Mouse (Mus musculus) CD4-positive, CD25-positive, alpha-beta regulatory T cell, adult 4 months (primary cell): ENCODE results near the gene Adamts17. TPM values are rescaled to one million over a fixed set of nuclear protein-coding genes. Genes with fewer than 3 reads are reported as not detected.
A peak's percentile ranks its signal among the peaks of the same experiment; 100 is the strongest.

ENCODE experiments used
- ATAC-seq: one replicate; pipeline ENCODE4 v1.8.0; 2017
- polyA plus RNA-seq, 2 experiments: library from polyadenylated mRNA; unstranded; fragments of 100-300 nt; shearing (Covaris generic); gene quantifications; one replicate each; pipeline ENCODE4 v1.2.1; 2017

Gene Adamts17
- under 1 TPM; 0.43 to 0.54 TPM for polyA plus RNA-seq

DNA sequence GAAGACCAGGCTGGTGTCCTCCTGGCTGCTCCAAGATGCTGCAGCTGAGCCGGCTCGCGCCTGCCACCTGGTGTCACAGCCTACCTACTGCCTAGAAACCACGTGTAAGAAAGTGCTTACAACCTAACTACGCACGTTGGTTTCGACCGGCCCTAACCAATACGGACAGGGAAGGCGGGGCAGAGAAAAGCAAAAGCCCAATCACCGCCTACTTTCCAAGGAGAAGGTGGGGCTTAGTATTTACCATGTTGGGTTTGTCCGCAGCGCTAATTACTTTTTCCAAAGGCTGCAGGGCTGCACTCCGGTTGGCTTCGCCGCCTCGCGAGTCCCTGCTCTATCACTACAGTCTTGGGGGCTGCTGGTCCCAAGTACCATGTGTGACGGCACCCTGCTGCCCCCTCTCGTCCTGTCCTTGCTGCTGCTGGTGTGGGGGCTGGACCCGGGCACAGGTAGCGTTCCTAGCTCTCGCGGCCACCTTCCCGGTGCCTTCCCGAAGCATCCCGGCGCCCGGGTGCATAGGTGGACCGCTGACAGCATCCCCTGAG lies at the start of gene Adamts17:
TSS of gene Adamts17 (plus strand) at position 273 of the 545 bp plus-strand sequence.
- peak; percentile 98 for ATAC-seq

- ATAC-seq = no peak
Measured at GRCm38 (mm10) chr7:66789860-66790748, 49.4 kb upstream of the Adamts17 start.

GRCm38 (mm10) chr7:66791022-66791421 lies 48.5 kb upstream of the Adamts17 start:
- ATAC-seq = no peak

- ATAC-seq = no peak
Measured at GRCm38 (mm10) chr7:66796909-66797308, 42.6 kb upstream of the Adamts17 start.

DNA sequence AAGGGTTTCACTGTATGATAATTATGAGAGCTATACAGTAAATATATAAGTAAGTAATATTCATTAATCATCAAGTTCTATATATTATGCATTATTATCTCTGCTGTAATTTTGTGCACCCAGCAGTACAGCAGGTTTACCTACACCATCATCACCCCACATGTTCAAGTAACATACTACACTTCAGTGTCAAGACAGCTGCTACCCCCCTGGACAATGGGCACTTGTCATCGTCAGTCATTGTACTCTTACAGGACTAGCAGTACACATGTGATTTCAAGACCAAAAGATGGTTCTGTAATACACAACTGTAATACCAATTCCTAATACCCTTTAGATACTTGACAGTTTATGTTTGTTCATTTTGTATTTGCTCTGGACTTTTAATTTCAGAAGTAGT lies 42.2 kb upstream of the Adamts17 start:
- no peak for ATAC-seq

GRCm38 (mm10) chr7:66798826-66799225 lies 40.7 kb upstream of the Adamts17 start:
- no peak for ATAC-seq

DNA sequence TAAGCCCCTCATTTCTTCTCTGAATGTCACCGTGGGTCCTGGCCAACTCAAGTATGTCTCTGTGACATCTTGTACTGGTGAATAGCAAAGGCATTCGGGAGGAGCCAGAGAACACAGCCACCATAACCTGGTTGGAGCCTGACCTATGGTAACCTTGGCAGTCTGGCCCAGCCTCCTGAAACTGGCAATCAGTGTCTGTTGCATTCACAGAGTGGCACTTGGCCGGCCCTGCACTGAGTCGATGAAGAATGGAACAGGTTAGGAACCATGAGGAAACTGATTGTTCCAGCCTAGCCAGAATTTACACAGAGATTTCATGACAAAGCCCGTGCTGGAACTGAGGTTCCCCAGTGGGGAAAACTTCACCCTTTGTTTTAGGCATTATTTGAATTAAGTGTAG lies 38.8 kb upstream of the Adamts17 start:
- no peak for ATAC-seq

DNA sequence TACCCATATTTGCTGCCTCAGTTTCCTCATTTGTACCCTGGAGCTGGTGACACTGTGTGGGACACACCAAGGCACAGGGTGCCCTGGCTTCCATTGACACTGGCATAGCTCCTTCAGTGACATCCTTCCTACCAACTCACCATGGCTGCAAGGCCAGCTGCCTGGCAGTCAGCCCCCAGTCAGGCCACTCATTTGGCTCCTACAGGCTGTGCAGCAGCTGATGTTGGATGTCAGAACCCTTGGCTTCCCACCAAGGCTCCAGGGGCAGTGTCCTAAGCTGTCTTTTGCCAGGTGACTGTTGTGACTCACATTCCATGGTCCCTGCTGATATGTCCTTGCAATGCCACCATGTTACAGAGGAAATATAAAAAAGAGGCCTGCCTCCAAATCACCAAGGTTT lies 37.8 kb upstream of the Adamts17 start:
- no peak for ATAC-seq

- ATAC-seq = no peak
Measured at GRCm38 (mm10) chr7:66803798-66804197, 35.7 kb upstream of the Adamts17 start.

DNA sequence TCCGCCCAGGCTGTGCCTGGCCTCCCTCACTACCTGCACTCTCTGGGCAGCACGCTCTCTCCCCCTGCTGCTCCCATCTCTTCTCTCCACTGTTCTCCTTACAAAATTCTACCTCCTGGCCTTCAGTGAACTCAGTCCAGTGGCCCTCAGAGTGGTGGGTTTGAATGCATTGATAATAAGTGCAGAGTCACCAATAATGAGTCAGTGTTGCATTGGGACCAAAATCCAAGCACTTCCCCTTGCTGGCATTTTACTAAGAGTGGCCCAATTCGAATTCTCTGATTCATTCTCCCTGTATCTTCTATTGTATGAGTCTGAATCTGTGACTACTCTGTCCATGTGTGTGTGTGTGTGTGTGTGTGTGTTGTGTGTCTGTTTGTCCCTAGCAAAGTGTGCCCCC lies 32.7 kb upstream of the Adamts17 start:
- ATAC-seq = no peak

DNA sequence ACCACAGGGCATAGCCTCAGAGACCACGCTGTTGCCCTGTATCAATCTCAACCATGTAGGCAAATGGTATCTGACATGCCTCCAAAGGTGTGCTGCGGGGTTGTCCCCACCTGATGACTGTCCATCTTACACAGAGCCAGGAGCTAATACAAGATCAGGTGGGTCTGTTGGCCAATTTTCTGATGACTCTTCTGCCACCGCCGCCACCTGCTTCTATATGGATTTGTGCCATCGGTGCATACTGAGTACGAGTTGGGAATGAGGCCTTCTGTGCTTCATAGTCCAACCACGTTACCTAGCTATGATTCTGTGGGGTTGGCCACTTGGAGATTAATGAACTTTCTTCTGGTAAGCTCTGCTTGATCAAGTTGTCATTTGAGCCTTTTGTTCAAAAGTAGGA lies 29.1 kb upstream of the Adamts17 start:
- no peak for ATAC-seq

- no peak for ATAC-seq
Measured at GRCm38 (mm10) chr7:66811294-66811693, 28.2 kb upstream of the Adamts17 start.

DNA sequence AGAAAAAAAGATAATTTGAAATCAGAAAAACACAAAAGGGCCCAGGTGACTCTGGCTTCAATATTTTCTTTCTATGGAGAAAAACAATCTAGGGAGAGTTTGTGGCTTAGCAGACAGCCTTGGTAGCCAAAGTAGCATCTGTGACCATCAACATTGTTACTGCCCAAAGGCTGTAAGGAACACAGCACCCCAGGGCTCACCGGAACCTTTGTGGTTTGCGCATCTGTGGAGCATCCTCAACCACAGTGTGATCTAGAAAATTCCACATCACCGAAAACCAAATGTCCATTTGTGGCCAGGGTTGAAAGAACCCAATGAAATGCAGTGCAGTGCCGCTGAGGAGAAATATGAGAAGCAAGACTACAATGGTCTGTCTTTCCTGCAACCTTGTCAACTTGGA lies 27.2 kb upstream of the Adamts17 start:
- no peak for ATAC-seq

GRCm38 (mm10) chr7:66812737-66813136 lies 26.8 kb upstream of the Adamts17 start:
- no peak for ATAC-seq

- no peak for ATAC-seq
Measured at GRCm38 (mm10) chr7:66813172-66813571, 26.4 kb upstream of the Adamts17 start.

- ATAC-seq = no peak
Measured at GRCm38 (mm10) chr7:66815526-66815925, 24.0 kb upstream of the Adamts17 start.

GRCm38 (mm10) chr7:66820034-66820433 lies 19.5 kb upstream of the Adamts17 start:
- ATAC-seq = no peak

DNA sequence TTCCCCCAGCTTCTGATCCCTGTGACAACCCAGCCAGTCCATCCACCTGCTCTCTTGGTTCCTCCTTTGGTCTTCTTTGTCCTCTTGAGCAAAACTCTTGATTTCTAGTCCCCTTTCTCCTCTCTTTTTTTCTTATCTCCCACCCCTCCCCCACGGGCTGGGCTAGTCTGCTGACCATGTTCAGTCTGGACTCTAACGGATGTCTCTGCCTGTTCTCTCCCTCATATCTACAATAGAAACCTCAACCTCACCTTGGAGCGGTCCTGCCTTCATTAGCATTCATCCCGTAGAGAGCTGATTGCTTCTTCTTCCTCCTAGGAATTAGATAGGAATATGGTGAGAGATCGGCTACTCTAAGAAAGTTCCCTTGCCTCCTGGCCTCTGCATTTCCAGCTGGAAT lies 8.7 kb upstream of the Adamts17 start:
- ATAC-seq = no peak

DNA sequence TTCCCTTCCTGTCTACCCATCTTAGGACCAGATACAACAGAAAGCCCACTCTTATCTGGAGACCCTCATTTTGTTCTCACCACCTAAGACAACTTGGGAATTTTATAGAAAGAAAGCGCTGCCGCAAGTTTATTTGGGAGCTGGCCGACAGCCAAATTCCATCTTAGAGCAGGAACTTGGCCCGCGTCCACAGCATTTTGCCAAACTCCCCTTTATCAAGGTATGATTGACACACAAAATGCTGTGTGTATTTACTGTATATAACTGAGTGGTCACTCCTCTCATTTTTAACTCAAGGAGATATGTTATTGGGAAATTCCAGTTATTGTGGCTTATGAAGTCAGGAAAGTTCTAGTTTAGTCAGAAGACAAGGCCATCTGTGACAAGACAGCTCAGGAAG lies 8.2 kb upstream of the Adamts17 start:
- no peak for ATAC-seq

GRCm38 (mm10) chr7:66840008-66840719 lies 629 bp downstream of the Adamts17 start:
- ATAC-seq = peak; percentile 38

GRCm38 (mm10) chr7:66841165-66841564 lies 1.6 kb downstream of the Adamts17 start:
- ATAC-seq = no peak

DNA sequence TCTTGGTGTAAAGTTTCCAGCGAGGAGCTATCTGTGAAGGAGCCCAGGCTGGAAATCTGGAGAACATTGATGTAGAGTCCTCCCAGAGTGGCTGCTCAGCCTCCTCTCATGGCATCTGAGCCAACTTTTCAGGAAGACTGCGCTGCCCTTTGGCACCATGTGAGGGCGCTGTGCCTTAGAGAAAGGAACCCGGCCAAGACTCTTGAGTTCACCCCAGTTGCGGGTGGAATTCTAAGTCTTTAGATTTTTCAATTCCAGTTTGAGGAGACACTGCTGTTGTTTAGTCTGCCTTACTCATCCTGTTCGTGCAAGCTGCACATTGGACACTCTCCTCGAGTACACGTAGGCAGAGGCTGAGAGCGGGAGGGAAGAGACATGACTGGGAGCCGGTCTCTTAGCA lies 2.5 kb downstream of the Adamts17 start:
- ATAC-seq = no peak

GRCm38 (mm10) chr7:66843846-66844245 lies 4.3 kb downstream of the Adamts17 start:
- ATAC-seq = no peak

- no peak for ATAC-seq
Measured at GRCm38 (mm10) chr7:66846582-66846981, 7.0 kb downstream of the Adamts17 start.
